Comparison of ENCODE assay signal across 9 mouse cellular contexts in genomic region chr17:32362686-32363085, GRCm38 (mm10). TPM values are rescaled to one million over a fixed set of nuclear protein-coding genes. Genes with fewer than 3 reads are reported as not detected.
DNase-seq lines count a peak whose midpoint lies in the region; ATAC-seq and TF ChIP-seq lines count a peak whose summit lies in the region.
"Had no signal": no experiment of that assay in that cellular context is flagged by ENCODE, and none has a peak within 500 bp of the region (broad histone marks: within the 10 kb centered on the region; RNA-seq: fewer than 3 reads in every experiment).

No protein-coding gene starts in this region.

- H3K4me3 ChIP-seq in lung, embryonic 15.5 days: peak overlapping the region; percentile 99
- H3K4me3 ChIP-seq in forebrain, embryonic 14.5 days (ENCODE audit: low read depth, low read length): peak overlapping the region; percentile 87
- H3K4me3 ChIP-seq in limb, embryonic 14.5 days (replicated peaks; ENCODE audit: low read length): peak overlapping the region; percentile 93
- peak overlapping the region; percentile 95 for H3K4me3 ChIP-seq in stomach, embryonic 14.5 days (ENCODE audit: low read depth, low read length)

- peak overlapping the region; percentile 65 for H3K4me2 ChIP-seq in lung, embryonic 15.5 days
- peak overlapping the region; percentile 92 for H3K4me2 ChIP-seq in forebrain, embryonic 14.5 days (ENCODE audit: low read length)
- peak overlapping the region; percentile 92 for H3K4me2 ChIP-seq in limb, embryonic 14.5 days (replicated peaks; ENCODE audit: low read depth, low read length, severe bottlenecking)
- H3K4me2 ChIP-seq in stomach, embryonic 14.5 days (replicated peaks; ENCODE audit: low read depth, low read length): peak overlapping the region; percentile 68

- TF ChIP-seq POLR2A in limb, embryonic 14.5 days (IDR thresholded peaks at IDR 0.05; ENCODE audit: borderline replicate concordance, extremely low read depth, insufficient read depth, insufficient read length): no peak

- H3K9ac ChIP-seq in lung, embryonic 15.5 days: peak overlapping the region; percentile 91; the same call in 1 of the 2 replicates
- H3K9ac ChIP-seq in forebrain, embryonic 14.5 days (ENCODE audit: low read length): 0 out of 2 replicates have a peak overlapping the region, but pooled peaks have one; percentile 96
- H3K9ac ChIP-seq in limb, embryonic 14.5 days (ENCODE audit: low read depth, low read length, severe bottlenecking): peak overlapping the region; percentile 97; the same call in 1 of the 2 replicates
- 0 out of 2 replicates have a peak overlapping the region, but pooled peaks have one; percentile 15 for H3K9ac ChIP-seq in stomach, embryonic 14.5 days (replicated peaks; ENCODE audit: low read depth, low read length)

- WGBS in lung, embryonic 15.5 days: 70% methylated on average over 4 of the region's 4 CpGs
- WGBS in forebrain, embryonic 14.5 days: 81% methylated on average over 4 of the region's 4 CpGs
- 83% methylated on average over 4 of the region's 4 CpGs for WGBS in limb, embryonic 14.5 days
- WGBS in stomach, embryonic 14.5 days: 82% methylated on average over 4 of the region's 4 CpGs

- H3K27me3 ChIP-seq in lung, embryonic 15.5 days: no peaks in the 10 kb centered on the region
- H3K27me3 ChIP-seq in forebrain, embryonic 14.5 days (replicated peaks; ENCODE audit: control insufficient read depth, insufficient read depth, low read length): no peaks in the 10 kb centered on the region
- H3K27me3 ChIP-seq in limb, embryonic 14.5 days (ENCODE audit: control insufficient read depth, insufficient read depth, low read length): no peaks in the 10 kb centered on the region
- H3K27me3 ChIP-seq in stomach, embryonic 14.5 days (ENCODE audit: control insufficient read depth, insufficient read depth, low read length): no peaks in the 10 kb centered on the region
- H3K27me3 ChIP-seq: Patski had no signal

- DNase-seq in lung, postnatal 14 days: no peak
- DNase-seq in forebrain, embryonic 14.5 days (ENCODE audit: low spot score): no peak
- DNase-seq in limb, embryonic 14.5 days (ENCODE audit: low spot score): no peak
- no peak for DNase-seq in ovary, postnatal 36 days (ENCODE audit: low spot score)
- DNase-seq in layer of hippocampus, adult 11-12 months (ENCODE audit: low spot score): no peak
- DNase-seq in spleen, postnatal 14 days (ENCODE audit: low spot score in 2 of 2): no peak

- peaks cover 43% of the 10 kb centered on the region for H3K36me3 ChIP-seq in lung, embryonic 15.5 days
- H3K36me3 ChIP-seq in forebrain, embryonic 14.5 days (ENCODE audit: control insufficient read depth, insufficient read depth, low read length): peaks cover 57% of the 10 kb centered on the region
- H3K36me3 ChIP-seq in limb, embryonic 14.5 days (ENCODE audit: control insufficient read depth, insufficient read depth, low read length): peaks cover 46% of the 10 kb centered on the region
- peaks cover 44% of the 10 kb centered on the region for H3K36me3 ChIP-seq in stomach, embryonic 14.5 days (ENCODE audit: control insufficient read depth, insufficient read depth, low read length)

- no peaks in the 10 kb centered on the region for H3K9me3 ChIP-seq in lung, embryonic 15.5 days
- no peaks in the 10 kb centered on the region for H3K9me3 ChIP-seq in forebrain, embryonic 14.5 days (replicated peaks; ENCODE audit: control insufficient read depth, low read length)
- no peaks in the 10 kb centered on the region for H3K9me3 ChIP-seq in limb, embryonic 14.5 days (ENCODE audit: control insufficient read depth, low read length)
- no peaks in the 10 kb centered on the region for H3K9me3 ChIP-seq in stomach, embryonic 14.5 days (ENCODE audit: control insufficient read depth, low read depth, low read length)

- H3K4me1 ChIP-seq in lung, embryonic 15.5 days: peaks cover 24% of the 10 kb centered on the region
- peaks cover 15% of the 10 kb centered on the region for H3K4me1 ChIP-seq in forebrain, embryonic 14.5 days (ENCODE audit: control insufficient read depth, insufficient read depth, low read length)
- H3K4me1 ChIP-seq in limb, embryonic 14.5 days (ENCODE audit: control insufficient read depth, insufficient read depth, low read length): peaks cover 13% of the 10 kb centered on the region
- H3K4me1 ChIP-seq in stomach, embryonic 14.5 days (ENCODE audit: control insufficient read depth, insufficient read depth, low read length): peaks cover 17% of the 10 kb centered on the region

- no peak for ATAC-seq in lung, embryonic 15.5 days (ENCODE audit: borderline replicate concordance, extremely low read depth, low FRiP score, low TSS enrichment)
- ATAC-seq in forebrain, embryonic 14.5 days: no peak
- ATAC-seq in limb, embryonic 14.5 days (ENCODE audit: low FRiP score, low read depth): no peak
- no peak for ATAC-seq in stomach, embryonic 14.5 days (ENCODE audit: insufficient number of reproducible peaks, insufficient read depth, low FRiP score, low read depth)
- ATAC-seq: Patski had no signal

- no peak overlapping the region for H3K27ac ChIP-seq in lung, embryonic 15.5 days
- no peak overlapping the region for H3K27ac ChIP-seq in forebrain, embryonic 14.5 days (ENCODE audit: low read depth, low read length)
- H3K27ac ChIP-seq in limb, embryonic 14.5 days (replicated peaks; ENCODE audit: low read depth, low read length): no peak overlapping the region
- no peak overlapping the region for H3K27ac ChIP-seq in stomach, embryonic 14.5 days (ENCODE audit: low read length)

RNA-seq across cellular contexts. Expression of gene Akap8l, which starts 12.3 kb away (rescaled TPM):
- 85.0 and 104 TPM in 2 replicates for polyA plus RNA-seq in lung, embryonic 15.5 days (2015; fragmentation: Nextera tagmentation; extraction: Ambion mirVana)
- 66.6 and 82.4 TPM in 2 replicates for polyA plus RNA-seq in forebrain, embryonic 14.5 days (2014; fragmentation: Nextera tagmentation; extraction: Ambion mirVana)
- 157 and 162 TPM in 2 replicates for polyA plus RNA-seq in limb, embryonic 14.5 days (2012; rRNA removed)
- 67.5 and 74.0 TPM in 2 replicates for polyA plus RNA-seq in limb, embryonic 14.5 days (2014; fragmentation: Nextera tagmentation; extraction: Ambion mirVana)
- polyA plus RNA-seq in stomach, embryonic 14.5 days (2014; fragmentation: Nextera tagmentation; extraction: Ambion mirVana): 84.3 and 88.6 TPM in 2 replicates

RNA-seq across cellular contexts. Expression of gene Wiz, which starts 26.6 kb away (rescaled TPM):
- 24.9 and 26.9 TPM in 2 replicates for polyA plus RNA-seq in lung, embryonic 15.5 days (2015; fragmentation: Nextera tagmentation; extraction: Ambion mirVana)
- polyA plus RNA-seq in forebrain, embryonic 14.5 days (2014; fragmentation: Nextera tagmentation; extraction: Ambion mirVana): 29.2 and 35.6 TPM in 2 replicates
- 63.8 and 80.0 TPM in 2 replicates for polyA plus RNA-seq in limb, embryonic 14.5 days (2012; rRNA removed)
- polyA plus RNA-seq in limb, embryonic 14.5 days (2014; fragmentation: Nextera tagmentation; extraction: Ambion mirVana): 36.0 and 41.1 TPM in 2 replicates
- 32.2 and 39.9 TPM in 2 replicates for polyA plus RNA-seq in stomach, embryonic 14.5 days (2014; fragmentation: Nextera tagmentation; extraction: Ambion mirVana)

RNA-seq across cellular contexts. Expression of gene Rasal3, which starts 40.7 kb away (rescaled TPM):
- polyA plus RNA-seq in lung, embryonic 15.5 days (2015; fragmentation: Nextera tagmentation; extraction: Ambion mirVana): 1.7 and 5.5 TPM in 2 replicates
- 0.52 and 1.2 TPM in 2 replicates for polyA plus RNA-seq in forebrain, embryonic 14.5 days (2014; fragmentation: Nextera tagmentation; extraction: Ambion mirVana)
- polyA plus RNA-seq in limb, embryonic 14.5 days (2012; rRNA removed): 2.9 and 3.0 TPM in 2 replicates
- 1.9 and 2.0 TPM in 2 replicates for polyA plus RNA-seq in limb, embryonic 14.5 days (2014; fragmentation: Nextera tagmentation; extraction: Ambion mirVana)
- polyA plus RNA-seq in stomach, embryonic 14.5 days (2014; fragmentation: Nextera tagmentation; extraction: Ambion mirVana): 1.3 and 1.5 TPM in 2 replicates
- polyA plus RNA-seq: Patski had no signal

RNA-seq across cellular contexts. Expression of gene Akap8, which starts 41.6 kb away (rescaled TPM):
- polyA plus RNA-seq in lung, embryonic 15.5 days (2015; fragmentation: Nextera tagmentation; extraction: Ambion mirVana): 87.1 and 101 TPM in 2 replicates
- polyA plus RNA-seq in forebrain, embryonic 14.5 days (2014; fragmentation: Nextera tagmentation; extraction: Ambion mirVana): 33.9 and 40.1 TPM in 2 replicates
- 108 and 110 TPM in 2 replicates for polyA plus RNA-seq in limb, embryonic 14.5 days (2012; rRNA removed)
- polyA plus RNA-seq in limb, embryonic 14.5 days (2014; fragmentation: Nextera tagmentation; extraction: Ambion mirVana): 36.9 and 46.9 TPM in 2 replicates
- polyA plus RNA-seq in stomach, embryonic 14.5 days (2014; fragmentation: Nextera tagmentation; extraction: Ambion mirVana): 56.5 and 62.3 TPM in 2 replicates

Comparison
In these comparisons a context has a peak if more than half of its experiments do, and no peak if none do; other contexts are left out.
1. H3K9ac ChIP-seq: peak in every context shown above with its lines; median percentile 97 in limb, embryonic 14.5 days; 96 in forebrain, embryonic 14.5 days; 91 in lung, embryonic 15.5 days; 15 in stomach, embryonic 14.5 days.